Mouse (Mus musculus) heart, embryonic 13.5 days (tissue): ENCODE measurements around the gene Tgfb3. TPM values are rescaled to one million over a fixed set of nuclear protein-coding genes. Genes with fewer than 3 reads are reported as not detected.

Source experiments
- ATAC-seq: fragments of 200-750 bp; cut with Nextera tagmentation; 2 replicates; pipeline ENCODE4 v1.8.0; 2017; ENCODE audit warnings: moderate TSS enrichment; ENCODE audit not compliant: insufficient number of reproducible peaks, low FRiP score, low TSS enrichment; ENCODE audit errors: extremely low read depth
- H3K27ac ChIP-seq: fragments of 300-500 bp; sonication (generic); replicated peaks from 2 replicates; pipeline ENCODE4 v1.5.1; 2015; ENCODE audit warnings: moderate library complexity, mild to moderate bottlenecking, inconsistent platforms
- H3K27me3 ChIP-seq: fragments of 300-500 bp; sonication (generic); replicated peaks from 2 replicates; pipeline ENCODE4 v1.6.1; 2015; ENCODE audit warnings: mild to moderate bottlenecking, inconsistent platforms
- H3K36me3 ChIP-seq: fragments of 300-500 bp; sonication (generic); 2 replicates; pipeline ENCODE4 v1.6.1; 2015; ENCODE audit warnings: mild to moderate bottlenecking, inconsistent platforms
- H3K4me1 ChIP-seq: fragments of 300-500 bp; sonication (generic); 2 replicates; pipeline ENCODE4 v1.6.1; 2015; ENCODE audit warnings: inconsistent platforms
- H3K4me2 ChIP-seq: fragments of 300-500 bp; sonication (generic); 2 replicates; pipeline ENCODE4 v1.6.1; 2015; ENCODE audit warnings: inconsistent platforms, mild to moderate bottlenecking, moderate library complexity
- H3K4me3 ChIP-seq: fragments of 300-500 bp; sonication (generic); 2 replicates; pipeline ENCODE4 v1.5.1; 2015; ENCODE audit warnings: moderate library complexity, mild to moderate bottlenecking, inconsistent platforms
- H3K9ac ChIP-seq: fragments of 300-500 bp; sonication (generic); 2 replicates; pipeline ENCODE4 v1.6.1; 2015; ENCODE audit warnings: inconsistent platforms, mild to moderate bottlenecking, moderate library complexity
- H3K9me3 ChIP-seq: fragments of 300-500 bp; sonication (generic); 2 replicates; pipeline ENCODE4 v1.6.1; 2016; ENCODE audit warnings: inconsistent platforms
- WGBS: fragments of 180-500 bp; shearing (Covaris S2); methylation state at CpG from one replicate; pipeline ENCODE4 v1.1.7; 2015; ENCODE audit warnings: mixed read lengths; 5-methylcytosine and 5-hydroxymethylcytosine counted together
- polyA plus RNA-seq: library from polyadenylated mRNA; unstranded; fragments of >200 nt; fragmentation: Nextera tagmentation; extraction: Ambion mirVana; gene quantifications from 2 replicates; pipeline ENCODE4 v1.2.1, GENCODE M21; 2015

Tgfb3 gene
- polyA plus RNA-seq, 1 experiment from 2014 or later = 23.7 TPM

DNA sequence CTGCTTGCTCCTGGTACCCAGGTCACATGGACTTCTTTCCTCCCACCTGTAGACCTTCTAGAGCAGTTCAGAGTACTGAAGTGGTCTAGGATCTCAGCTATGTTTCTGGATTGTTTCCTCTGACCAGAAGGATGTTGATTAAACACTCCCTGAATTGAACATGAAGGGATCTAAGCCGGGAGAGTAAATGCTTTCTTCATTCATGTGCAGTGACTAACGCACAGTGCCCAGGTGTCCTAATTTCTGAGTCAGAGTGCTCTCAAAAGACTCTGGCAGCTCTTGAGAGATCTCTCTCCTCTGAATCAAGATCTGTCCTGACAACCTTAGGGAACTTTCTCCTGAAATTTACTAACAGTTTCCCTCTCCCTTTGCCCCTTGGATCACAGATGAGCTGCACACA is 66.6 kb downstream of the Tgfb3 start:
- Histone ChIP-seq H3K9ac (no peak overlapping the region), H3K4me2 (no peak overlapping the region), H3K4me1 (peaks cover 27% of the 10 kb centered on the region), H3K27me3 (no peaks in the 10 kb centered on the region), H3K36me3 (peaks cover 16% of the 10 kb centered on the region; the same call in 1 of the 2 replicates), H3K4me3 (no peak overlapping the region), H3K9me3 (no peaks in the 10 kb centered on the region), H3K27ac (no peak overlapping the region)
- 86% methylated on average over 2 of the region's 2 CpGs for WGBS
- no peak for ATAC-seq

DNA sequence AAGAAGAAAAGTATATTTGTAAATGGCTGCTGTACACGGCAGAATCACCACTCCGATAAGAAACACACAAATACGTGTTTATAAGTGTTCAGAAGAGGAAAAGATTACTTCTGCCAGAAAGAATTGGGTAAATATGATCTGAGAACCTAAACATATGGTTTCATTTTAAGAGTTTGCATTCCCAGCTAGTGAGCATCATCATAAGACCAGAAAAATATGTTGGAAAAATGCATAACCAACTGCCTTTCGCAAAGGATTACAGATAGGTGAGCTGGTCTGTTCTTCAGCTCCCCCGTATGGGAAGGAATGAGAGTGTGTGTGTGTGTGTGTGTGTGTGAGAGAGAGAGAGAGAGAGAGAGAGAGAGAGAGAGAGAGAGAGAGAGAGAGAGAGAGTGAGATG is 68.2 kb downstream of the Tgfb3 start:
- no peak overlapping the region for H3K4me2 ChIP-seq
- H3K36me3 ChIP-seq = peaks cover 16% of the 10 kb centered on the region; the same call in 1 of the 2 replicates
- H3K9ac ChIP-seq = no peak overlapping the region
- no peak for ATAC-seq
- H3K27ac ChIP-seq = no peak overlapping the region
- H3K4me3 ChIP-seq = no peak overlapping the region
- H3K9me3 ChIP-seq = no peaks in the 10 kb centered on the region
- peaks cover 32% of the 10 kb centered on the region for H3K4me1 ChIP-seq
- 73% methylated on average over 5 of the region's 5 CpGs for WGBS
- H3K27me3 ChIP-seq = no peaks in the 10 kb centered on the region

DNA sequence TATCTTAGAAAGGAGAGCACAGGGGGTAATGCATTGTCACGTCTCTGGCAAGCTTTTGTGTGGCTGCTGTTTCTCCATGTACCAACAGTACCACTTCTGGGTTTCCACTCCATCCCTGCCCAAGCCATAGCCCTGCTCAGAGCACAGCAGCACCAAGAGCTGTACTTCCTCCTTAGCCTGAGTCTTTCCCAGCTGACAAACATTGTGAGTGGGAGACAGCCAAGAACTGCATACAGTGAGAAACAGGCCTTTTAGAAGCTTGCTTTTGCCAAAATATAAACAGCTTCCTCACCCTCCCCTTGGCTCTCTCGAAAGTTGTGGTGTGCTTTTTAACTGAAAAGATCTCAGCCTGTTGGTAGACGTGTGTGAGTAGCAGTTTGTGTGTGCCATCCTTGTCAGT is 71.5 kb downstream of the Tgfb3 start:
- H3K9ac ChIP-seq = peak overlapping the region; percentile 29; the same call in 1 of the 2 replicates
- H3K36me3 ChIP-seq = no peaks in the 10 kb centered on the region
- peak overlapping the region; percentile 70 for H3K27ac ChIP-seq
- 55% methylated on average over 3 of the region's 3 CpGs for WGBS
- no peaks in the 10 kb centered on the region for H3K9me3 ChIP-seq
- no peaks in the 10 kb centered on the region for H3K27me3 ChIP-seq
- ATAC-seq = no peak
- no peak overlapping the region for H3K4me2 ChIP-seq
- peaks cover 27% of the 10 kb centered on the region for H3K4me1 ChIP-seq
- no peak overlapping the region for H3K4me3 ChIP-seq

Other genes starting within 250 kb of the Tgfb3 start
- gene Ift43, start 3.5 kb upstream of the Tgfb3 start, polyA plus RNA-seq = 108 and 118 TPM in 2 replicates
- 10.4 and 11.1 TPM in 2 replicates for gene Gpatch2l, start 162.8 kb upstream of the Tgfb3 start, polyA plus RNA-seq